Mouse (Mus musculus): ENCODE measurements at regions not wholly inside any gene's neighbourhood (a gene's known extent, or its start where the extent isn't known, plus 50 kb on each side); places are given as distances from the start of the nearest gene placed in this dataset.
A peak's percentile ranks its signal among the peaks of the same experiment; 100 is the strongest.

GRCm38 (mm10) chr3:21977775-21978174 is 98.7 kb upstream of the Tbl1xr1 start:
- H3K9me3 ChIP-seq (replicated peaks; ENCODE audit: control insufficient read depth, low read length), result no peaks in the 10 kb centered on the region
- no peak overlapping the region for H3K27ac ChIP-seq (ENCODE audit: low read length)
- H3K4me1 ChIP-seq (ENCODE audit: control insufficient read depth, low read depth, low read length), result no peaks in the 10 kb centered on the region; the same call in 1 of the 2 replicates
- H3K9ac ChIP-seq (ENCODE audit: low read depth, low read length), result no peak overlapping the region
- no peak overlapping the region for H3K4me3 ChIP-seq (ENCODE audit: low read depth, low read length)
- ATAC-seq (ENCODE audit: low read depth), result no peak
- WGBS (ENCODE audit: insufficient replicate concordance), result 19% methylated on average over 1 of the region's 1 CpGs
- no peaks in the 10 kb centered on the region for H3K36me3 ChIP-seq (ENCODE audit: control insufficient read depth, insufficient read depth)
- no peaks in the 10 kb centered on the region for H3K27me3 ChIP-seq (ENCODE audit: control insufficient read depth, insufficient read depth, low read depth, low read length)
- no peak overlapping the region for H3K4me2 ChIP-seq (ENCODE audit: low read depth, low read length)

DNA sequence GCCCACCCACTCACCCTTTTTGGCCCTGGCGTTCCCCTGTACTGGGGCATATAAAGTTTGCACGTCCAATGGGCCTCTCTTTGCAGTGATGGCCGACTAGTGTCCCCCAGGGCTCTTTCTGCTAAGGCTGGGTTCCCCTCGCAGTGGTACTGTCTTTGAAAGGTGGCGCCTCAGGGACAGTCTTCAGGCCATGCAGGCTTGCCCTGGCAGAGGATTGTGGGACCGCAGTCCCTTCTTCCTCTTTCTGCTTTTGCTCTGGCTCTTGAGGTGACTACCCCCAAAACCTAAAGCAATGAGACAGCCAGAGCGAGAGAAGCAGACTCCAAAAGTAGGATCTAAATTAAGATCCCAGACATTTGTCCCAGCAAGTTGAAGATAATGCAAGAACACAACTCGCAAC is 93.5 kb upstream of the Tbl1xr1 start:
- Histone ChIP-seq H3K9me3 (replicated peaks; ENCODE audit: control insufficient read depth, low read length) (no peaks in the 10 kb centered on the region), H3K9ac (ENCODE audit: low read depth, low read length) (no peak overlapping the region), H3K27me3 (ENCODE audit: control insufficient read depth, insufficient read depth, low read depth, low read length) (no peaks in the 10 kb centered on the region), H3K4me3 (ENCODE audit: low read depth, low read length) (no peak overlapping the region), H3K4me2 (ENCODE audit: low read depth, low read length) (no peak overlapping the region), H3K36me3 (ENCODE audit: control insufficient read depth, insufficient read depth) (no peaks in the 10 kb centered on the region), H3K27ac (ENCODE audit: low read length) (no peak overlapping the region), H3K4me1 (ENCODE audit: control insufficient read depth, low read depth, low read length) (peaks cover 18% of the 10 kb centered on the region)
- ATAC-seq (ENCODE audit: low read depth), result no peak
- WGBS (ENCODE audit: insufficient replicate concordance), result 56% methylated on average over 8 of the region's 8 CpGs

DNA sequence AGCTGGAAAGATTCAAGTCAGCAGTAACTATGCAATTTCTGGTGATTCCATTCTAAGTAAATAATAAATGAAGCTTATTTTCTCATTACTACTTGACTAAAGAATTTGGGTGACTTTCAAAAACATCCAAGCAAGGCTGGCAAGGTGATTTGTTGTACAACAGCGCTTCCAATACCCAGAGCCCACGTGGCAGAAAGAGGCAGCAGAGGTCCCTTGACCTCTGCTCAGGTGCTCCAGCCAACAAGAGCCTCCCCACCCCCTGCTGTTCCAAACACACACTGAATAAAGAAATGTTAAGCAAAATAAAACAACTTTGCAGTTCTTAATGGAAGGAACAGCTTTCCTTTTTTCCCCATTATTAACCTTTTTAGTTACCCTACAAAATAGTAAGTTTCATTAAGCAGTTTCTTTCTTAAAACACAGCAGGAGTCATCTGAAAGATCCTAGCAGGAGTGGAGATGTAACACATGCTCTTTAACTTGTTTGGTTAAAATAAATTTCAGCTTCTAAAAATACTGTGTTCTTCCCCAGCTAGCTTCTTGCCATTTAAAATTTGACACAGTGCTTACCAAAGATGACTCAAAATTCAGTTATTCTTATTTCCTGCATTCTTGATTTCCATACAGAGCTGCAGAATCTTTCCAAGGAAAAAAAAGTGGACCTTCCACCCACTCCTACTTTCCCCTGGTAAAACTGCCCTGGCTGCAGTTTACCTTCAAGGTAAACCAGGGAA is 92.3 kb upstream of the Tbl1xr1 start:
- Histone ChIP-seq H3K4me2 (ENCODE audit: low read depth, low read length) (no peak overlapping the region), H3K36me3 (ENCODE audit: control insufficient read depth, insufficient read depth) (no peaks in the 10 kb centered on the region), H3K9me3 (replicated peaks; ENCODE audit: control insufficient read depth, low read length) (no peaks in the 10 kb centered on the region), H3K9ac (ENCODE audit: low read depth, low read length) (no peak overlapping the region), H3K4me3 (ENCODE audit: low read depth, low read length) (no peak overlapping the region), H3K4me1 (ENCODE audit: control insufficient read depth, low read depth, low read length) (peaks cover 26% of the 10 kb centered on the region), H3K27me3 (ENCODE audit: control insufficient read depth, insufficient read depth, low read depth, low read length) (no peaks in the 10 kb centered on the region), H3K27ac (ENCODE audit: low read length) (0 out of 2 replicates have a peak overlapping the region, but pooled peaks have one; percentile 10)
- WGBS (ENCODE audit: insufficient replicate concordance), result 58% methylated on average over 2 of the region's 2 CpGs
- no peak for ATAC-seq (ENCODE audit: low read depth)

- Histone ChIP-seq H3K9me3 (replicated peaks; ENCODE audit: control insufficient read depth, low read length) (no peaks in the 10 kb centered on the region), H3K27ac (ENCODE audit: low read length) (0 out of 2 replicates have a peak overlapping the region, but pooled peaks have one; percentile 10), H3K4me1 (ENCODE audit: control insufficient read depth, low read depth, low read length) (peaks cover 26% of the 10 kb centered on the region), H3K27me3 (ENCODE audit: control insufficient read depth, insufficient read depth, low read depth, low read length) (no peaks in the 10 kb centered on the region), H3K36me3 (ENCODE audit: control insufficient read depth, insufficient read depth) (no peaks in the 10 kb centered on the region), H3K9ac (ENCODE audit: low read depth, low read length) (no peak overlapping the region), H3K4me2 (ENCODE audit: low read depth, low read length) (no peak overlapping the region), H3K4me3 (ENCODE audit: low read depth, low read length) (no peak overlapping the region)
- ATAC-seq (ENCODE audit: low read depth), result no peak
- WGBS (ENCODE audit: insufficient replicate concordance), result 46% methylated on average over 2 of the region's 2 CpGs
These were observed 91.6 kb upstream of the Tbl1xr1 start for GRCm38 (mm10) chr3:21984807-21985206.

DNA sequence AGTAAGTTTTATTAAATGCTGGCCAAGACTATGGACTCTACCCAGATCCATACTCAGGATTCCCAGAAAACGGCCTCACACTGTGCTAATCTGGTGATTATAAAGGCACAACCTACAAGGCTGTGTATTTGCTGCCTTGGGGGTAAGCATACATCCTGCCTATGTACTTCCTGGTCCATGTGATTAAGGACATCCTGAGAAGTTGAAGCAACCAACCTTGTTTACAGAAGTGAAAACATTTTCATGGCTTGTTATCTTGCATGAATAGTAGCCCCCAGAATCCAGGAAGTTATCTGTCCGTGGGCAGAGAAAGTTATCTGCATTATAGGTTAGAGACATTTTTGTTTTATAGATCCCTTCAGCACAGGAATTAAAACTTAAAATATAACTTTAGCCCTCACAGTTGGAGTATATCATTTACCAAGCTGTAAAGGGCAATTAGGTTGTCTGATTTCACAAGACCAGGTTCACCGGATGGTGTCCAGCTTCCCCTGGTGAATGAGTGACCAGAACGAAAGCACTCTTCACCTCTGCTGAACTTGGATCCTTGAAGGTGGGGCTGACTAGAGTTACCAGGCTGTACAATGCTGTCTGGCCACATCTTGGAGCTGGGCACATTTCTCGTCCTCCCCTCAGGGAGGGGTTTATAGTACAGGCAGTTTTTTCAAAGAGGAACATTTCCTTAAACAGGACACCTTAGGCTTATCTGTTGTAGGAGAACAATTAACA is 90.1 kb upstream of the Tbl1xr1 start:
- Histone ChIP-seq H3K27ac (ENCODE audit: low read length) (peak overlapping the region; percentile 64), H3K9me3 (replicated peaks; ENCODE audit: control insufficient read depth, low read length) (no peaks in the 10 kb centered on the region), H3K27me3 (ENCODE audit: control insufficient read depth, insufficient read depth, low read depth, low read length) (no peaks in the 10 kb centered on the region), H3K36me3 (ENCODE audit: control insufficient read depth, insufficient read depth) (no peaks in the 10 kb centered on the region), H3K9ac (ENCODE audit: low read depth, low read length) (no peak overlapping the region), H3K4me3 (ENCODE audit: low read depth, low read length) (no peak overlapping the region), H3K4me1 (ENCODE audit: control insufficient read depth, low read depth, low read length) (peaks cover 26% of the 10 kb centered on the region), H3K4me2 (ENCODE audit: low read depth, low read length) (no peak overlapping the region)
- 34% methylated on average over 5 of the region's 5 CpGs for WGBS (ENCODE audit: insufficient replicate concordance)
- ATAC-seq (ENCODE audit: low read depth), result peak; percentile 75

DNA sequence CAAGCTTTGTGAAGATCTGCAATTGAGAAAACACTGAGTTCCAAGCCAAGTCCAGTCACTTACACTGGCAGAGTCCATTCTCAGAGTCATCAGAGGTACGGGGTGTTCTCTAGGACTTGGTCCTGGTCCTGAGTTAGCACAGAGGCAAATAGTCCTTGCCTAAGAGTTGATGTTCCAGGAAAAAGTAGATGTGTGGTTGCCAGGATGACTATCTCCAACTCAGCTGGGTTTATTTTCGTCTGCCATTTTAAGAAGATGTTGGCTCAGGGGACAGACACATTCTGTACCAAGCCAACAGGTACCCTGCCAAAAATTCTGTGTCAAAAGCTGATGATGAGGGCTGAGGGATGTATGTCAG is 89.6 kb upstream of the Tbl1xr1 start:
- Histone ChIP-seq H3K4me3 (ENCODE audit: low read depth, low read length) (no peak overlapping the region), H3K4me1 (ENCODE audit: control insufficient read depth, low read depth, low read length) (peaks cover 26% of the 10 kb centered on the region), H3K36me3 (ENCODE audit: control insufficient read depth, insufficient read depth) (no peaks in the 10 kb centered on the region), H3K4me2 (ENCODE audit: low read depth, low read length) (no peak overlapping the region; the same call in 1 of the 2 replicates), H3K9ac (ENCODE audit: low read depth, low read length) (no peak overlapping the region), H3K9me3 (replicated peaks; ENCODE audit: control insufficient read depth, low read length) (no peaks in the 10 kb centered on the region), H3K27me3 (ENCODE audit: control insufficient read depth, insufficient read depth, low read depth, low read length) (no peaks in the 10 kb centered on the region), H3K27ac (ENCODE audit: low read length) (peak overlapping the region; percentile 64)
- ATAC-seq (ENCODE audit: low read depth), result no peak
- 55% methylated on average over 2 of the region's 2 CpGs for WGBS (ENCODE audit: insufficient replicate concordance)

DNA sequence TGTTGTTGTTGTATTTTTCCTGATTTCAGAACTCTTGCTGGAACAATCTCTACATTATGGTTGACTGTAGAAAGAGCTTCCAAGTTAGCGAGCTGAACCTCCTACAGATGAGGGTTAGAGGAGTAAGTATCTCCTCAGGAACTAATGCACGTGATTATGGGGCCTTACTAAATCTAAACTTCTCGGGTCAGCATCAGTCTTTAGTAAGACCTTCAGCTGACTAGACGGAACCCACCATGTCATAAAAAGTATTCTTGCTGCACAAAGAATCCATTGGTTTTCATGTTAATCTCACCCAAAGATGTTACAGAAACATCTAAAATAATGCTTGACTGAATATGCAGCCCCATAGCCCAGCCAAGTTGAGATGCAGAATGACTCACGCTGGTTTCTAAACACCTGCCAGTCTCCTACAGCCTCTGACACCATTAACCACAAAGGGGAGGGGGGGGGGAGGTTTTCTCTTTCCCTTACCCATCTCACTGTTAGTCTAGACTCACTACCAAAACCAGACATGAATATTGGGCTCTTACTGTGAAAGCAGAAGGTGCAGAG is 88.9 kb upstream of the Tbl1xr1 start:
- H3K4me1 ChIP-seq (ENCODE audit: control insufficient read depth, low read depth, low read length), result peaks cover 26% of the 10 kb centered on the region
- 31% methylated on average over 5 of the region's 5 CpGs for WGBS (ENCODE audit: insufficient replicate concordance)
- ATAC-seq (ENCODE audit: low read depth), result no peak
- H3K27me3 ChIP-seq (ENCODE audit: control insufficient read depth, insufficient read depth, low read depth, low read length), result no peaks in the 10 kb centered on the region
- no peaks in the 10 kb centered on the region for H3K9me3 ChIP-seq (replicated peaks; ENCODE audit: control insufficient read depth, low read length)
- H3K9ac ChIP-seq (ENCODE audit: low read depth, low read length), result no peak overlapping the region; the same call in 1 of the 2 replicates
- H3K4me2 ChIP-seq (ENCODE audit: low read depth, low read length), result peak overlapping the region; percentile 28; the same call in 1 of the 2 replicates
- H3K4me3 ChIP-seq (ENCODE audit: low read depth, low read length), result no peak overlapping the region
- no peaks in the 10 kb centered on the region for H3K36me3 ChIP-seq (ENCODE audit: control insufficient read depth, insufficient read depth)
- peak overlapping the region; percentile 58 for H3K27ac ChIP-seq (ENCODE audit: low read length)

DNA sequence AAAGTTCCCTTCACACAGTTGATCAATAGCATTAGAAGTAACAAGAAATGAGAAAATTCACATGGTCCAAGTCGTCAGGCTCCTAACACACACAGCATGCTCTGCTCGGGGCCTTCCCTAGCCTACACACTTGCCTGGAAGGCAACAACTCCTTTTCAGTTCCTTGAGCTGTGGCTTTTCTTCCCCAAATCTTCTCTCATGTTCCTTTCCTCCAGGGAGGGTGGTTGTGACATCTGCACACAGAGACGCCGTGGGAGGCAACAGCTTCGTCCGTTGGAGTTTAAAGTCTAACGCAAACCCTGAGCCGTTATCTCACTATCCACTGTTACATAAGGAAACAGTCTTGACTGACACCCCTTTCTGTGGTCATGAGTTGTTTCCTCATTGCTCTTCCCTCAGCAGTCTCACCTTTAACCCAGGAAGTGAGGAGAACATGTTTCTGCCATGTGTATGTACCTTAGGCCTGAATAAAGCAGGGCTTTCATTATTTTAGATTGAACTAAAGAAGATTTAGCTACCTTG is 88.4 kb upstream of the Tbl1xr1 start:
- Histone ChIP-seq H3K4me2 (ENCODE audit: low read depth, low read length) (peak overlapping the region; percentile 28; the same call in 1 of the 2 replicates), H3K9me3 (replicated peaks; ENCODE audit: control insufficient read depth, low read length) (no peaks in the 10 kb centered on the region), H3K27me3 (ENCODE audit: control insufficient read depth, insufficient read depth, low read depth, low read length) (no peaks in the 10 kb centered on the region), H3K27ac (ENCODE audit: low read length) (peak overlapping the region; percentile 58), H3K4me1 (ENCODE audit: control insufficient read depth, low read depth, low read length) (peaks cover 26% of the 10 kb centered on the region), H3K9ac (ENCODE audit: low read depth, low read length) (no peak overlapping the region; the same call in 1 of the 2 replicates), H3K36me3 (ENCODE audit: control insufficient read depth, insufficient read depth) (no peaks in the 10 kb centered on the region), H3K4me3 (ENCODE audit: low read depth, low read length) (no peak overlapping the region; the same call in 1 of the 2 replicates)
- WGBS (ENCODE audit: insufficient replicate concordance), result 4% methylated on average over 8 of the region's 8 CpGs
- peak; percentile 70 for ATAC-seq (ENCODE audit: low read depth)

All from liver, embryonic 16.5 days (tissue).